Mouse (Mus musculus) C2C12 (cell line): Measurements from ENCODE around the gene Birc2. TPM values are rescaled to one million over a fixed set of nuclear protein-coding genes. Genes with fewer than 3 reads are reported as not detected.

Experiments used
- H3K27me3 ChIP-seq: one replicate; pipeline ENCODE4 v1.6.1; 2011; ENCODE audit not compliant: control insufficient read depth, insufficient read depth, insufficient read length
- H3K36me3 ChIP-seq: one replicate; pipeline ENCODE4 v1.6.1; 2011; ENCODE audit not compliant: control insufficient read depth, insufficient read depth
- H3K4me3 ChIP-seq: one replicate; pipeline ENCODE4 v1.5.1; 2011; ENCODE audit warnings: mild to moderate bottlenecking, control low read depth; ENCODE audit not compliant: poor library complexity, insufficient read depth, severe bottlenecking
- H3K79me2 ChIP-seq: one replicate; pipeline ENCODE4 v1.6.1; 2011; ENCODE audit not compliant: control insufficient read depth, insufficient read depth
- H3K79me3 ChIP-seq: one replicate; pipeline ENCODE4 v1.6.1; 2011; ENCODE audit warnings: low read depth, control low read depth
- H3ac ChIP-seq: one replicate; pipeline ENCODE3; 2011; ENCODE audit warnings: low read depth; ENCODE audit not compliant: control insufficient read depth, insufficient read length
- CEBPB ChIP-seq: IDR thresholded peaks from one replicate; pipeline ENCODE4 v1.6.1; 2011; ENCODE audit warnings: low read depth, mild to moderate bottlenecking, control low read depth, moderate library complexity
- CTCF ChIP-seq: IDR thresholded peaks from one replicate; pipeline ENCODE4 v1.5.1; 2011; ENCODE audit not compliant: control insufficient read depth, insufficient read depth, insufficient read length
- FOSL1 ChIP-seq: IDR thresholded peaks from one replicate; pipeline ENCODE4 v1.8.0; 2011; ENCODE audit warnings: mild to moderate bottlenecking, low read length; ENCODE audit not compliant: poor library complexity, insufficient read depth, severe bottlenecking
- MAX ChIP-seq: IDR thresholded peaks from one replicate; pipeline ENCODE4 v1.6.1; 2011; ENCODE audit warnings: mild to moderate bottlenecking, control low read depth
- MYOD1 ChIP-seq: IDR thresholded peaks from one replicate; pipeline ENCODE4 v1.6.1; 2011; ENCODE audit warnings: low read depth; ENCODE audit not compliant: control insufficient read depth, insufficient read length
- MYOG ChIP-seq: IDR thresholded peaks from one replicate; pipeline ENCODE4 v1.6.1; 2011; ENCODE audit not compliant: control insufficient read depth, insufficient read length; ENCODE audit errors: extremely low read depth
- USF1 ChIP-seq: IDR thresholded peaks from one replicate; pipeline ENCODE4 v1.6.1; 2011; ENCODE audit warnings: low read depth, mild to moderate bottlenecking, control low read depth, moderate library complexity
- polyA plus RNA-seq: library from polyadenylated mRNA; unstranded; fragments of >200 nt; fragmentation: generic; extraction: Trizol; gene quantifications from one replicate; pipeline ENCODE4 v1.2.1, GENCODE M21; 2012; ENCODE audit warnings: missing spikeins

The Birc2 gene
- polyA plus RNA-seq, 1 experiment, result 3.5 TPM

DNA sequence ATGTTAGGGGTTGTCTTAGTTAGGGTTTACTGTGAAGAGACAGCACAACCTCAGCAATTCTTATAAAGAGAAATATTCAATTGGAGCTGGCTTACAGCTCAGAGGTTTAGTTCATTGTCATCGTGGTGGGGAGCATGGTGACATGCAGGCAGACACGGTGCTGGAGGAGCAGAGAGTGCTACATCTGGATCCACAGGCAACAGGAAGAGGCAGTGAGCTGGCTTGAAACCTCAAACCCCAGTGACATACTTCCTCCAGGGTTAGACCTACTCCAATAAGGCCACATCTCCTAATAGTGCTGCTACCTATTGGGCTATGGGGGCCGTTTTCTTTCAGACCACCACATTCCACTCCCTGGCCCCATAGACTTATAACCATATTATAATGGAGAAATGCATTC is 60.9 kb downstream of the Birc2 start:
- no peak overlapping the region for H3K4me3 ChIP-seq
- H3K27me3 ChIP-seq, result no peaks in the 10 kb centered on the region
- peaks cover 1% of the 10 kb centered on the region for H3K79me3 ChIP-seq
- no peak overlapping the region for H3ac ChIP-seq
- H3K79me2 ChIP-seq, result no peaks in the 10 kb centered on the region
- peaks cover 28% of the 10 kb centered on the region for H3K36me3 ChIP-seq
- TF ChIP-seq MYOG (no peak), MYOD1 (no peak), USF1 (no peak), CTCF (no peak), CEBPB (no peak), MAX (no peak), FOSL1 (no peak)

- H3K4me3 ChIP-seq, result no peak overlapping the region
- no peaks in the 10 kb centered on the region for H3K79me2 ChIP-seq
- peaks cover 29% of the 10 kb centered on the region for H3K36me3 ChIP-seq
- TF ChIP-seq USF1 (no peak), MYOG (no peak), CEBPB (no peak), MAX (no peak), FOSL1 (no peak), MYOD1 (no peak), CTCF (no peak)
- H3ac ChIP-seq, result no peak overlapping the region
- no peaks in the 10 kb centered on the region for H3K27me3 ChIP-seq
- peaks cover 1% of the 10 kb centered on the region for H3K79me3 ChIP-seq
These were observed 61.9 kb downstream of the Birc2 start for GRCm38 (mm10) chr9:7775011-7775410.

DNA sequence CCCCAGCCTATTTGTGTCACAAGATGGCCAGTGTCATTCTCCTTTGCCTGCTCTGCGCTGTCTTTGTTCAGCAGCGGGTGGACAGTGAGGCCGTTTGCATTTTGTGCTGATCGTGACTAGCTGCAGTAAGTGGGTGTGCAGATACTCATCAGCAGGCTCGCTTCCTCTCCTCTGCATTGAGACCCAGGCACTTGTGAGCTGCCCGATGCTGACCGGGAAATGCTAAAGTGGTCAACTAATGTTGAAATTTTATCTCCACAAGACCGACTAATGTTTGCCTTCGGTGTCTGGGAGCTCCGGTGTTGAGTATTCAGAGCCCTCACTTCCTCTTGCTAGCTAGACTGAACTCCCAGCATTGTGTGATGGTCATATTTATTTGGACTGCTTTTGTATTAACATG is 62.3 kb downstream of the Birc2 start:
- Histone ChIP-seq H3K36me3 (peaks cover 34% of the 10 kb centered on the region), H3K27me3 (no peaks in the 10 kb centered on the region), H3K79me2 (no peaks in the 10 kb centered on the region), H3K79me3 (peaks cover 1% of the 10 kb centered on the region), H3K4me3 (no peak overlapping the region), H3ac (no peak overlapping the region)
- TF ChIP-seq MYOG (no peak), USF1 (no peak), FOSL1 (no peak), MAX (no peak), CTCF (no peak), CEBPB (no peak), MYOD1 (no peak)

DNA sequence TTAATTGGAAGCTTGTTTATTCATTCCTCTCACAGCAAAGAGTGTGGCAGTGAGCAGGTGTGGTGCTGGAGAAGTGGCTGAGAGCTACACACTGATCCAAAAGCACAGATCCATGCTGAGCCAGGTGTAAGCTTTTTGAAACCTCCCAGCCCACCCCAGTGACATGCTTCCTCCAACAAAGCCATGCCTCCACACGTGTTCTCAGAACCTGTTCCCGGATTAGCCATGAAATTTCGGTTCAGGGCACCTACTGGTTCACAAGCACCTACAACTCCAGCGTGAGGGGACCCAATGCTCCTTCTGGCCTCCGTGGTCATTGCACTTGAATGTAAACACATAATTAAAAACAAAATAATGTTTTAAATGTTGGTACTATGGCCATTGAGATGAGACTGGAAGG is 63.2 kb downstream of the Birc2 start:
- Histone ChIP-seq H3K4me3 (no peak overlapping the region), H3K36me3 (peaks cover 42% of the 10 kb centered on the region), H3K79me2 (no peaks in the 10 kb centered on the region), H3ac (no peak overlapping the region), H3K27me3 (no peaks in the 10 kb centered on the region), H3K79me3 (no peaks in the 10 kb centered on the region)
- TF ChIP-seq MYOD1 (no peak), MYOG (no peak), CEBPB (no peak), MAX (no peak), FOSL1 (no peak), CTCF (no peak), USF1 (no peak)

DNA sequence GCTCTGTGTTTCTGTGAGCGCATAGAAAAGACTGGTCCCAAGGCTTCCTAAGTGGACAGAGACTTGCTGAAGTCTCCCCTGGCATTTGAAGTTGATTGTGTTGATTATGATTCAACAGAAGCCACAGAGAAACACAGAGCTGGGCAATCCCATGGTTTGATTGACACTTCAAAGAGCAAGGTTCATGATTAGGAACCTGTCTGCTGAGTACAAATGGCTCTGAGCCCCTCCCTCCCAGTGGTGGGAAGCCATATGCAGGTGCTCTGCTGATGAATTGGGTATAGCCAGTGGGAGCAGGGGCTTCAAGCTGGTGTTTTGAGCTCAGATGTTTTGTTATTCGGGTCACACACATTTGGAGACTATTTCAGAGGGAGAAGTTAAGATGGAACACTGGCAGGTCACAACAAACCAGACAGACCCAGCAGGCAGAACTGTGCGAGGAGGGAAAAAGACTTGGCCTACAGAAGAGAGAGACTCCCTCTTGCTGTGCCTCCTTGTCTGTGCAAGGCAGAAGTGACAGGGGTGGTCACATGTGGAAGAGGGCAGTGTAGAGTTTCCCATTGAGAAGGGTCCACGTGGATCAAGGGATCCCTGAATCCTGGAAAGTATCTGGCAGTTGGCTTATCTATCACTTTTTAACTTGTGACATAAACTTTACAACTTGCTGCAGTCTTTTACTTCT is 64.0 kb downstream of the Birc2 start:
- TF ChIP-seq CEBPB, result no peak
- no peak for TF ChIP-seq MYOD1
- no peak for TF ChIP-seq MAX
- TF ChIP-seq CTCF, result no peak
- TF ChIP-seq MYOG, result no peak
- no peak for TF ChIP-seq FOSL1
- TF ChIP-seq USF1, result no peak
- Histone ChIP-seq H3K36me3 (peaks cover 49% of the 10 kb centered on the region), H3K79me2 (peaks cover 6% of the 10 kb centered on the region), H3K79me3 (peaks cover under 1% of the 10 kb centered on the region), H3K27me3 (no peaks in the 10 kb centered on the region), H3ac (no peak overlapping the region), H3K4me3 (no peak overlapping the region)

DNA sequence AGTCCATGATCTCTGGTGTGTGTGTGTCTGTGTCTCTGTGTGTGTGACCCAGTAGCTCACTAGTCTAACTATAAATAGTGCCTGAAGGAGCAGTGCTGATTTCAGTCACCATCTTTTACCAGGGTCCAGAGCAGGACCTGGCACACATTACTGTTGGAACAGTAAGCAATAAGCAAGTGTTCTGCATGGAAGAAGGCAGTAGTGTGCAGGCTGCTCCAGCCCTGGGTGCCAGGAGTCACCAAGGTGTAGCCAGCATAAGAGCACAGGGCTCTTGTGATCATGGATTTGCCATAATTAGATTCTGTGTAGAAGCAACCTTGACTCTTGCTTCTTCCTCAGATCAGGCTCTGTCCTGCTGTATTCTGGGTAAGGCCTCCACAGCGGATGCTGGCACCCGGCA is 64.5 kb downstream of the Birc2 start:
- Histone ChIP-seq H3K79me2 (peaks cover 12% of the 10 kb centered on the region), H3K27me3 (no peaks in the 10 kb centered on the region), H3K79me3 (peaks cover 4% of the 10 kb centered on the region), H3ac (no peak overlapping the region), H3K36me3 (peaks cover 46% of the 10 kb centered on the region), H3K4me3 (no peak overlapping the region)
- TF ChIP-seq FOSL1 (no peak), CTCF (no peak), MYOG (no peak)
